Mouse (Mus musculus) CH12.LX (cell line): Measurements from ENCODE around the gene Wdfy2. TPM values are rescaled to one million over a fixed set of nuclear protein-coding genes. Genes with fewer than 3 reads are reported as not detected.

Source experiments
- DNase-seq: peaks from one replicate; pipeline ENCODE4 v3.0.0-alpha.2; 2013; ENCODE audit errors: extremely low read depth
- H3K27ac ChIP-seq: 2 replicates; pipeline ENCODE4 v1.5.1; 2012; ENCODE audit warnings: low read depth, mild to moderate bottlenecking, control low read depth, moderate library complexity; ENCODE audit not compliant: insufficient read depth
- H3K27me3 ChIP-seq: replicated peaks from 2 replicates; pipeline ENCODE3; 2012; ENCODE audit warnings: inconsistent platforms
- H3K36me3 ChIP-seq, 2 experiments: replicated peaks in 1 of 2; 2 replicates each; pipeline versions ENCODE3 to v1.6.1; 2012; ENCODE audit warnings: inconsistent platforms in 1 of 2, low read length in 1 of 2, mild to moderate bottlenecking in 1 of 2, mixed read lengths in 1 of 2, moderate library complexity in 1 of 2; ENCODE audit not compliant: control insufficient read depth in 1 of 2, insufficient read depth in 1 of 2
- H3K4me1 ChIP-seq, 2 experiments: 2 replicates each; pipeline ENCODE4 v1.6.1; 2012; ENCODE audit warnings: inconsistent platforms in 1 of 2, moderate library complexity in 1 of 2; ENCODE audit not compliant: insufficient read depth in 2 of 2, control insufficient read depth in 1 of 2
- H3K4me2 ChIP-seq: 2 replicates; pipeline ENCODE4 v1.6.1; 2012; ENCODE audit warnings: low read depth, mild to moderate bottlenecking, control low read depth; ENCODE audit not compliant: poor library complexity, insufficient read depth, severe bottlenecking
- H3K4me3 ChIP-seq, 3 experiments: fragments of 150-350 bp in 1 of 3; sonication (generic) in 1 of 3; replicated peaks in 1 of 3; 2 replicates each; pipeline versions ENCODE3 to v1.5.1; 2011 to 2012; ENCODE audit warnings: low read depth in 2 of 3, low read length in 2 of 3, mild to moderate bottlenecking in 2 of 3, moderate library complexity in 2 of 3, control low read depth in 1 of 3, improper control_type of control experiment in 1 of 3, inconsistent platforms in 1 of 3, mixed read lengths in 1 of 3; ENCODE audit not compliant: poor library complexity in 1 of 3
- H3K79me2 ChIP-seq: replicated peaks from 2 replicates; pipeline ENCODE4 v1.6.1; 2012; ENCODE audit warnings: mild to moderate bottlenecking, moderate library complexity; ENCODE audit not compliant: control insufficient read depth, poor library complexity, insufficient read depth, severe bottlenecking; ENCODE audit errors: extremely low read depth
- H3K9ac ChIP-seq: 2 replicates; pipeline ENCODE4 v1.6.1; 2012; ENCODE audit warnings: low read depth, mild to moderate bottlenecking, control low read depth, moderate library complexity; ENCODE audit not compliant: insufficient read depth
- H3K9me3 ChIP-seq: replicated peaks from 2 replicates; pipeline ENCODE3; 2012; ENCODE audit warnings: low read length, inconsistent platforms, mixed read lengths
- CHD2 ChIP-seq: IDR thresholded peaks from 2 replicates; pipeline ENCODE4 v1.6.1; 2011; ENCODE audit warnings: low read length, improper control_type of control experiment
- CTCF ChIP-seq, 2 experiments: IDR thresholded peaks in 1 of 2; conservative IDR thresholded peaks in 1 of 2; 2 replicates each; pipeline ENCODE4 v1.5.1; 2011 to 2012; ENCODE audit warnings: low read depth in 2 of 2, low read length in 2 of 2, improper control_type of control experiment in 1 of 2, inconsistent platforms in 1 of 2, mild to moderate bottlenecking in 1 of 2, moderate library complexity in 1 of 2
- ELF1 ChIP-seq: IDR thresholded peaks from 2 replicates; pipeline ENCODE4 v1.6.1; 2014; ENCODE audit warnings: low read depth, mild to moderate bottlenecking, inconsistent platforms, low read length, improper control_type of control experiment
- EP300 ChIP-seq: IDR thresholded peaks from 2 replicates; pipeline ENCODE4 v1.6.1; 2011; ENCODE audit warnings: low read length, improper control_type of control experiment
- GABPA ChIP-seq: IDR thresholded peaks from 2 replicates; pipeline ENCODE4 v1.6.1; 2012; ENCODE audit warnings: low read depth, low read length, improper control_type of control experiment, inconsistent platforms; ENCODE audit not compliant: insufficient replicate concordance
- IRF4 ChIP-seq: IDR thresholded peaks from 2 replicates; pipeline ENCODE4 v1.6.1; 2014; ENCODE audit warnings: low read depth, mild to moderate bottlenecking, inconsistent platforms, low read length, improper control_type of control experiment
- JUN ChIP-seq: IDR thresholded peaks from 2 replicates; pipeline ENCODE4 v1.6.1; 2011; ENCODE audit warnings: low read depth, mild to moderate bottlenecking, low read length, improper control_type of control experiment, moderate library complexity; ENCODE audit not compliant: insufficient read depth
- MAFK ChIP-seq: IDR thresholded peaks from 2 replicates; pipeline ENCODE4 v1.6.1; 2011; ENCODE audit warnings: low read length, improper control_type of control experiment; ENCODE audit not compliant: insufficient replicate concordance
- MXI1 ChIP-seq: IDR thresholded peaks from 2 replicates; pipeline ENCODE4 v1.6.1; 2011; ENCODE audit warnings: mild to moderate bottlenecking, low read depth, low read length, improper control_type of control experiment
- MYC ChIP-seq: IDR thresholded peaks from 2 replicates; pipeline ENCODE4 v1.6.1; 2011; ENCODE audit warnings: low read depth, mild to moderate bottlenecking, improper control_type of control experiment, low read length
- RAD21 ChIP-seq: IDR thresholded peaks from 2 replicates; pipeline ENCODE4 v1.6.1; 2011; ENCODE audit warnings: low read depth, mild to moderate bottlenecking, low read length, improper control_type of control experiment, moderate library complexity
- SMC3 ChIP-seq: IDR thresholded peaks from 2 replicates; pipeline ENCODE4 v1.6.1; 2011; ENCODE audit warnings: low read depth, low read length, improper control_type of control experiment
- USF1 ChIP-seq: IDR thresholded peaks from 2 replicates; pipeline ENCODE4 v1.6.1; 2014; ENCODE audit warnings: low read depth, mild to moderate bottlenecking, inconsistent platforms, low read length, improper control_type of control experiment
- dilution Hi-C: fragments of 300-500 bp; cut with MboI; formaldehyde crosslinking; loops from 2 replicates; pipeline ENCODE4 v1.14.3; 2020; ENCODE audit warnings: low sequenced_read_pairs; ENCODE audit not compliant: extremely low pct_unique_long_range_greater_than_20kb, extremely low pct_ligation_motif_present
- in situ Hi-C: fragments of 300-500 bp; cut with MboI; formaldehyde crosslinking; loops from 3 replicates; pipeline ENCODE4 v1.14.3; 2019; ENCODE audit warnings: low sequenced_read_pairs, low pct_ligation_motif_present, low pct_unique_long_range_greater_than_20kb, mixed read lengths
- polyA plus RNA-seq: library from polyadenylated mRNA; unstranded; fragments of >175 nt; gene quantifications from 2 replicates; pipeline ENCODE4 v1.2.1, GENCODE M21; 2012; ENCODE audit warnings: low read depth; ENCODE audit not compliant: insufficient read length
- total RNA-seq, 2 experiments: library from RNA; depleted of rRNA; stranded (reverse); fragments of 300-350 nt in 1 of 2; fragments of >200 nt in 1 of 2; gene quantifications; 2 replicates each; pipeline ENCODE4 v1.2.3; 2012 to 2014

Gene Wdfy2
- total and polyA plus RNA-seq, 3 experiments, result 6.3 to 6.7 (median 6.6) TPM

GRCm38 (mm10) chr14:62937675-62938074 lies 100.2 kb downstream of the Wdfy2 start:
- DNase-seq, result no peak
- Histone ChIP-seq H3K9ac (no peak overlapping the region), H3K4me2 (no peak overlapping the region), H3K4me3 (no peak overlapping the region), H3K36me3 (peaks cover 0 to 27% of the 10 kb centered on the region in 2 experiments), H3K9me3 (peaks cover 4% of the 10 kb centered on the region), H3K27me3 (no peaks in the 10 kb centered on the region), H3K79me2 (no peaks in the 10 kb centered on the region), H3K4me1 (peaks cover 10 to 30% of the 10 kb centered on the region in 2 experiments), H3K27ac (no peak overlapping the region)
- in situ Hi-C loops (no loop called here), dilution Hi-C loops (no loop called here)
- TF ChIP-seq CTCF (conservative IDR thresholded peaks at IDR 0.05 in 1 of 2, IDR thresholded peaks at IDR 0.05 in 1 of 2; ENCODE audit: low read depth in 2 of 2, low read length in 2 of 2), result peak in 1 of 2 experiments; percentile 51; a peak in 2 of 4 replicates
- no peak for TF ChIP-seq CHD2
- no peak for TF ChIP-seq ELF1
- peak; percentile 56 for TF ChIP-seq RAD21
- peak; percentile 45 for TF ChIP-seq SMC3
- no peak for TF ChIP-seq JUN
- no peak for TF ChIP-seq MYC
- TF ChIP-seq EP300, result no peak
- no peak for TF ChIP-seq USF1

- no peak for DNase-seq
- no peak overlapping the region for H3K4me3 ChIP-seq
- no peaks in the 10 kb centered on the region for H3K27me3 ChIP-seq
- no peak overlapping the region for H3K9ac ChIP-seq
- TF ChIP-seq ELF1, result no peak
- TF ChIP-seq MXI1, result no peak
- TF ChIP-seq CTCF (conservative IDR thresholded peaks at IDR 0.05 in 1 of 2, IDR thresholded peaks at IDR 0.05 in 1 of 2; ENCODE audit: low read depth in 2 of 2, low read length in 2 of 2), result peak in 1 of 2 experiments; percentile 53; a peak in 2 of 4 replicates
- TF ChIP-seq MAFK, result no peak
- TF ChIP-seq SMC3, result 0 out of 2 replicates have a peak, but pooled peaks have one; percentile 18
- TF ChIP-seq IRF4, result no peak
- TF ChIP-seq CHD2, result no peak
- TF ChIP-seq GABPA, result no peak
- TF ChIP-seq RAD21, result peak; percentile 41
- TF ChIP-seq USF1, result no peak
- TF ChIP-seq, all 38 proteins: peak for 3
- no peak overlapping the region for H3K4me2 ChIP-seq
- H3K36me3 ChIP-seq, result peaks cover under 1 to 34% of the 10 kb centered on the region in 2 experiments
- H3K9me3 ChIP-seq, result peaks cover 4% of the 10 kb centered on the region
- H3K79me2 ChIP-seq, result no peaks in the 10 kb centered on the region
- H3K4me1 ChIP-seq, result peaks cover 10 to 30% of the 10 kb centered on the region in 2 experiments
- dilution Hi-C loops (no loop called here), in situ Hi-C loops (no loop called here)
- no peak overlapping the region for H3K27ac ChIP-seq
These were observed 102.0 kb downstream of the Wdfy2 start for GRCm38 (mm10) chr14:62939435-62939834.
